Mouse (Mus musculus): ENCODE measurements at regions not wholly inside any gene's neighbourhood (a gene's known extent, or its start where the extent isn't known, plus 50 kb on each side); places are given as distances from the start of the nearest gene placed in this dataset.
"Not testable (repeated sequence)": the region's sequence is repeated elsewhere in the genome, so short reads cannot be mapped to it uniquely, and the experiment has no call there.

GRCm38 (mm10) chr14:73453164-73453563, 56.7 kb upstream of the Med4 start:
- no peak for DNase-seq

DNA sequence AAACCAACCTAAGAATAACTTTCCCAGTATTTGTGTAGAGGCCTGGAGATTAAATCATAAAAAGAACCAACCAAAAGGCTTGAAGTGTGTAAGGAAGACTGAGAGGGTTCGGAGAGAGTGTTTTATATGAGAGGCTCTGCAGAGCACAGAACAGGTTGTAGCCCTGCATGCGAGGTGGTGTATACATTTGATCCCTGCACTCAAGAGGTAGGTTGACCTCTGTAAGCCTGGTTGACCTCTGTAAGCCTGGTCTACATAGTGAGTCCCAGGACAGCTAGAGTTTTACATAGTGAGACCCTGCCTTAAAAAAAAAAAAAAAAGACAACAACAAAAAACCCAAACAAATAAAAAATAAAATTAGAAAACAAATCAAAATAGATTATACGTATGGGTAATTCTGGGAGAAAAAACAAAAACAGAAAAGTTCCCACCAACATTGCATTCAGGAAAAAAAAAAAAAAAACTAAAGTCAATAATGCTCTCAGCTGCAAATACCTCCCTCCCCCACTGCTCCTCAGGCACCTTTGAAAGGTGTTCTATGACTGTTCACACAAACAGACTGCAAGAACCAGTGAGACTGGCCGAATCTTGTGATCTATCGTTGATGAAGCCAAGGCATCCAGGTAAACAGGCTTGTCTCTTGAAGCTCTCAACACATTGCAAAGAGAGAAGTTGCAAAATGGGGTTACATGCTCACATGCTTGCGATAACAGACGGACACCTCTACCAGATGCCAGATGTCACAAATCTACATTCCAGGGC, 57.3 kb upstream of the Med4 start:
- peak; percentile 69 for DNase-seq

DNA sequence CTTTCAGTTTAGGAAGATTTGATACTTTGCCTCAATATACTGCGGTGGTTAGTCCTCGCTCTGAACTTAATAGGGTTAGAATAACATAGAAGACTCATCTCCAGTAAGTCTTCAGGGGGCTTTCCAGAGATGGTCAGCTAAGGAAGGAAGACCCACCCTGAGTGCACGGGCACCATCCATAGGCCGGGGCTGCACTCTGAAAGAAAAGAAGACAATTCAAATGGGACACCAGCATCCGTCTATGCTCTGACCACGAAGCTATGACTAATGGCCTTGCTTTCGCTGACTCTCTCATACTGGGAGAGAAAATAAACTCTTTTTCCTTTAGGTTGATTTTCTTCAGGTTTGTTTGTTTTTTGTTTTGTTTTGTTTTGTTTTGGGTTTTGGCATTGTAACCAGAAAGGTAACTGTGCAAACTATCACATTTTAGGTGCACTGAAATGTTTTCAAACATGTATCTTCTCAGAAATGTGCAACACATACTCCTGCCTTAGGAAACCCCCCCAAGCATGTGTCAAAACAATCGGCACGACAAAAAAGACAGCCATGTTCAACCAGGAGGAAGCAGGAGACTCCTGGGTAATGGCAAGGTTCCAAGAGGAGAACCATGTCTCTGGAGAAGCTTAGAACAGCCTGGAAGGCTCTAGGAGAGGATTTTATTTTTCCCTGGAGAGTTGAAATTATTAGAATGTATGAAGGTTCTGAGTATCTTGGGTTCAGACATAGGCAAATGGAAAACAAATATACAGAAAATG, 58.4 kb upstream of the Med4 start:
- DNase-seq: no peak

- DNase-seq: peak; percentile 65
These were observed 59.8 kb upstream of the Med4 start for GRCm38 (mm10) chr14:73449901-73450495.

DNA sequence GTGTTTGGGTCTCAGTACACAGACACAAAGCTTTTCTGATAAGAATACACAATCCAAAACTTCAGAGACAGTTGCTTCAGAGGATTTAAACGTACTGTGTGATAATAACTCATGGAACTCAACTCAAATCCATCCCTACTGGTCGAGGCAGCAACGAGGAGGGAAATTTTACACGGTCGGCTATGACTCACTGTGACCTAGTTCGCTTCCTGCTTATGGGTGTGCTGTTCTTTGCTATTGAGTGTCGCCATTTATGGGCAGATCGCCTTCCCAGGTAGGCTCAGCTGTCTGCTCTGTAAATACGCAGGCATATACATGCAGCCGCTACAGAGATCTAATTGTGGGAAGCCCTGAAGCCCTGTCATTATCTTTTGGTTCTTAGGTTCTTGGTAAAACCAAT, 60.7 kb upstream of the Med4 start:
- DNase-seq: no peak

- peak; percentile 41 for DNase-seq
These were observed 60.6 kb upstream of the Itm2b start for GRCm38 (mm10) chr14:73445508-73446256.

- DNase-seq: peak; percentile 69
These were observed 59.6 kb upstream of the Itm2b start for GRCm38 (mm10) chr14:73444733-73445132.

- DNase-seq: peak; percentile 51
These were observed 57.0 kb upstream of the Itm2b start for GRCm38 (mm10) chr14:73441951-73442716.

GRCm38 (mm10) chr14:73441206-73441950, 56.3 kb upstream of the Itm2b start:
- not testable (repeated sequence) for DNase-seq

- no peak for DNase-seq
These were observed 54.8 kb upstream of the Itm2b start for GRCm38 (mm10) chr14:73439802-73440309.

DNA sequence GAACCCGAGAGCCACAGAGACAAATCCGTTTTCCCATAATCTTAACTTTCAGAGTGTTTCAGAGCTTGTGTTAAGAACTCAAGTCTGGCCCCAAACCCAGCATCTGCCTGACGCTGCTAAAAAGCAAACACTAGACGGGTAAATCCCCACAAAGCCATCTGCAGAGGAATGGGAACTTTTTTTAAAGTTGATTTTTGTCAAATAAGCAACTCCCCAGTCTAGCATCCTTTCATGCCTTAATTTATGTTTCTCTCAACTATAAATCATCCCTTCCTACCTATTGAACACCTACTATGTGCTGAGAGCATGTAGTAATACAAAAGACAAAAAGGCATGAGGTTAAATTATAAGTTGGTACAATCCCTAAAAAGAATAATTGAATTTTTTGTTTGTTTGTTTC, 50.8 kb upstream of the Itm2b start:
- DNase-seq: no peak
